Mouse (Mus musculus): ENCODE data around the gene Cfap70.
A peak's percentile ranks its signal among the peaks of the same experiment; 100 is the strongest.

Gene Cfap70

DNA sequence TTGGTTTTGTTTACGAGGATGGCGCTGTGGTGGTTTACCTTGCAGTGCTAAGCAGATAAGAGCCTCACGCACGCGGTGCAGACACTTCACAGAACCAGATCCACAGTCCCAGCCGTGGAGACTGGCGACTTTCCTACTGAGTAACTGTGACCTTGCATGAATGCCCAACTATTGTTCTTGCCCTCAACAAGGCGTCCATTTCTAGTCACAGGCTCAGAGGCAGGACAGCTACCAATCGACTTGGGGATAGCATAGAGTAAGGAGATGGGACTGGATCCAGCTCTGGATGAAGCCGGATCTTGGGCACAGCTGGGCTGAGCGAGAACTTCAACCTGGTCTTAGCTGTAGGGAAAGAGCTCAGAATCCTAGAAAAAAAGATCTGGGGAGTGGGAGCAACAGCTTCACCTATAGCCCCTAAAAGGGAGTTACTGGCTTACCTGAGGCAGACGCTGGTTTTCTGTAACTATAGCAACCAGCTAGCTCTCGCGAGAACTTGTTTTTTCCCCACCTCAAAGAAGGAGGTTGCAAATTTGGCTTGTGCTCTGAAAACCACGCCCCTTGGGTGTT, at the start of gene Cfap70:
TSS of gene Cfap70 (minus strand) at position 462 of the 567 bp plus-strand sequence.
- DNase-seq (ENCODE audit: low spot score in 2 of 2) = peak; percentile 44 to 50

- no peak for DNase-seq (ENCODE audit: low spot score in 2 of 2)
These were observed 48.0 kb upstream of the Cfap70 start for GRCm38 (mm10) chr14:20499982-20500381.

DNA sequence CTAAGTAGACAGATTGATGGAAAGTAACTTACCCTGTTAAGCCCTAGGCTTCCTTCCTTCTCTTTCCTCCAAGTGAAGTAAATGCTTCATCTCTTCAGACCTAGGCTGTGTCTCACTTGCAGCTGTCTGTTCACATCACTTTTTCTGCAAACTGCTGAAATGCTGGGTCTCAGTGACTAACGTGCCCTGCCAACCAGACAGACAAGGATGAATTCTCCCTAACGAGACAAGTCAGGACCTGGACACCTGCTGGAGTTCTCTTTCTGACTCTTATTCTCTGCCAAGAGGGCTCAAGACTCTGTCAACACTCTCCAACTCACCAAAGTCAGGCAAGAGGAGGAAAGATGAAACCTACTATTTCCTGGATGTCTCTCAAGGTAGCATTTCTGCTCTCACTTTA, 44.6 kb upstream of the Cfap70 start, which contains the start of gene Mss51:
TSS of gene Mss51 (minus strand) at position 299 of the 400 bp plus-strand sequence.
- no peak for DNase-seq (ENCODE audit: low spot score in 2 of 2)

DNA sequence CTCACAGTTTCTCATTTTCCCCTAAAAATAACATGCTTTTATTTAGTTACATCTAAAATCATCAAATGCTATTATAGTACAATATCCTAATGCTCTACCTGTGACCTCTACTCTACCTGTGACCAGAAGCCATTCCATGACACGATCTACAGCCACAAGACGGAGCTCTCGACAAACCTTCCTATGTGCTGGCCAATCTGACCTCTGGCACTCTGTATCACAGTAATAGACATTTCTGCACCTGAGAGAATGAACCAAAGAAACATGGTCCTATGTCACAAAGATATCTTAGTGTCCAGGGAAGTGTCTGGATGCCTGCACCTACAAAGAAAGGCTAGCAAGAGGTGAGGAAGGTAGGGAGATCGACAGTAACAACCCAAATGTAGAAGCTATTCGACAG, 34.0 kb upstream of the Cfap70 start:
- no peak for DNase-seq (ENCODE audit: low spot score in 2 of 2)

- DNase-seq (ENCODE audit: low spot score in 2 of 2) = no peak
These were observed 30.2 kb upstream of the Cfap70 start for GRCm38 (mm10) chr14:20482051-20482751.

- DNase-seq (ENCODE audit: low spot score in 2 of 2) = no peak
These were observed 29.2 kb upstream of the Cfap70 start for GRCm38 (mm10) chr14:20481211-20481610.

- no peak for DNase-seq (ENCODE audit: low spot score in 2 of 2)
These were observed 28.2 kb upstream of the Cfap70 start for GRCm38 (mm10) chr14:20480195-20480579.

GRCm38 (mm10) chr14:20479291-20480194, 27.5 kb upstream of the Cfap70 start, which contains the start of gene Anxa7:
TSS of gene Anxa7 (minus strand) at chr14:20480133.
- DNase-seq (ENCODE audit: low spot score in 2 of 2) = peak; percentile 84 to 90

- peak in 1 of 2 experiments; percentile 56 for DNase-seq (ENCODE audit: low spot score in 2 of 2)
These were observed 26.8 kb upstream of the Cfap70 start for GRCm38 (mm10) chr14:20478801-20479200.

DNA sequence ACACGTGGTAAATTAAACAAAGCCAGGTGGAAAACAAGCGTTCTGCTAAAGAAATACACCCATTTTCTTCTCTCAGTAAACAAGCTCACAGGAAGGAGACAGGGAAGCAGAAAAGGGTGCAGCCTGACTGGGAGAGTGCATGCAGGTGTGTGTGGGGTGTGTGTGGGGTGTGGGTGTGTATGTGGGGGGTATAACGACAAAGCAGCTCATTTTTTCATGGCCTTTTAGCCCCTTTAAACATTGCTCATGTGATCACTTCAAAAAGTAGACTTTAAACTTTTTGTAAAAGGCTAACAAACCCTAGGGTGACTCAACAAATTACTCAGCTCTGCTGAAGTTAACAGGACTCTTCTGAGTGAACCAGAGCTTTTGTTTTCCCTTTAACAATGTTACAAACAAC, 26.4 kb upstream of the Cfap70 start:
- no peak for DNase-seq (ENCODE audit: low spot score in 2 of 2)

DNA sequence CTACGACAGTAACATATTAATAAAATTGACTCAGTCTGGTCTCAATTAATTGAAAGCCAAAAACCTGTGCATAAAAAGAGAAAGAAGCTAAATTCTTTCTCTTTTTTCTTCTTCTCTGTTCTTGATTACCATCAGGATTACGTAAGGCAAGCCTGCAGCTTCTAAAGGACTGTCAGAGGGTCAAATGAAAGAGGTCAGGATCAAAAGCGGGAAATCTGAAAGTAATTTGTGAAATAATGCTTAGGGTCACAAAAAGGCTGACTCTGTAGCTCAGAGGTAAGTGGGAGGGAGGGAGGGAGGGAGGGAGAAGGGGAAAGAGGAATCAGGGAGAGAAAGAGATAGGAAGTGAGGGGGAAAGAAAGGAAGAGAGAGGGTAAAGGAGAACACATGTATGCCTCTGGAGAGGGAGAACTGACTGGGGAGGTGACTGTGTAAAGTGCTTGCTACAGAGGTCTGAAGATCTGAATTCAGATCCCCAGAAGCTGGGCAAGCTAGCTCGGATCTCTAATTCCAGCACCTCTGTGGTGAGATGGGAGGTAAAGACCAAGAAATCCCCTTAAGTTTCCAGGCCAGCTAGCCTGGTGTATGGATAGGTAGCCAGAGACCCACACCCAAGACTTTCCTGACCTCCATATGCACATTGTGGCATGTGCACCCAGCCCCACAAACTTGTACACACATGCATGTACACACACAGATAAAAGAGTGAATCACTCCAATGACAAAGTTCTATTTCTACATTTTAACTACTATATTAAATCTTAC, 25.4 kb upstream of the Cfap70 start:
- DNase-seq (ENCODE audit: low spot score in 2 of 2) = no peak

- DNase-seq (ENCODE audit: low spot score in 2 of 2) = no peak
These were observed 8.2 kb upstream of the Cfap70 start for GRCm38 (mm10) chr14:20460216-20460615.

- DNase-seq (ENCODE audit: low spot score in 2 of 2) = no peak
These were observed 6.4 kb upstream of the Cfap70 start for GRCm38 (mm10) chr14:20458378-20458777.

GRCm38 (mm10) chr14:20452929-20453328, 903 bp upstream of the Cfap70 start:
- DNase-seq (ENCODE audit: low spot score in 2 of 2) = no peak

GRCm38 (mm10) chr14:20451302-20451701, 724 bp downstream of the Cfap70 start:
- no peak for DNase-seq (ENCODE audit: low spot score in 2 of 2)

- no peak for DNase-seq (ENCODE audit: low spot score in 2 of 2)
These were observed 4.8 kb downstream of the Cfap70 start for GRCm38 (mm10) chr14:20447209-20447608.

- no peak for DNase-seq (ENCODE audit: low spot score in 2 of 2)
These were observed 9.8 kb downstream of the Cfap70 start for GRCm38 (mm10) chr14:20442252-20442651.

- DNase-seq (ENCODE audit: low spot score in 2 of 2) = no peak
These were observed 15.1 kb downstream of the Cfap70 start for GRCm38 (mm10) chr14:20436976-20437375.

- DNase-seq (ENCODE audit: low spot score in 2 of 2) = no peak
These were observed 19.6 kb downstream of the Cfap70 start for GRCm38 (mm10) chr14:20432420-20432819.

- no peak for DNase-seq (ENCODE audit: low spot score in 2 of 2)
These were observed 20.3 kb downstream of the Cfap70 start for GRCm38 (mm10) chr14:20431726-20432125.

DNA sequence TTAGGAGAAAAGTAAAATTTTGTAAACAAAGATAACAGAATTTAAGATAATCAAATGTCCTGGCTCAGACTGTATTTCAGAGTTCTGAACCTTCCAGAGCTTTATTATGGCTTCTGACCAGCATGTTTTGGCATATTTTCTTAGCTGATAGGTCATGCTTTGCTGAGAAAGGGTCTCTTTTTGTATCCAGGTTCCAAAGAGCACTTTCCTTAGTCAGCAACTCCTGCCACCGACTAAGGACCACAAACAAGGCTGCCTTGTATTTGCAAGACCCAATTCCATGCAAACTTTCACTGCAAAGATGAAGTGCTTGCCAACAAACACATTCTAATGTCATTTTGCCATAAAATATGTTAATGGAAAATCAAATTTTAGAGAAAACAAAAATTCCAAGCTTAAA, 22.2 kb downstream of the Cfap70 start:
- no peak for DNase-seq (ENCODE audit: low spot score in 2 of 2)

DNA sequence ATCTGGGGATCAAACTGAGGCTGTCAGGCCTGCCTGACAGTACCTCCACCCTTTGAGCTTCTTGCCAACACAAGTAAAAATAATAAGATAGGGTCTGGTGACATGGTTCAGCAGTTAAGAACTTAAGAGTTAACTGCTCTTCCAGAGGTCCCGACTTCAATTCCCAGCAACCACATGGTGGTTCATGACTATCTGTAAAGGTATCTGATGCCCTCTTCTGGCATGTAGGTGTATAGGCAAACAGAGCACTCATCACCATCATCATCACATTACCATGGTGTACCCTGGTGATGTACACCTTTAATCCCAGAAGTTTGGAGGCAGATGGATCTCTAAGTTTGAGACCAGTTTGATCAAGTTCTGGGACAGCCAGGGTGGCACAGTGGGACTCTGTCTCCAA, 23.4 kb downstream of the Cfap70 start:
- DNase-seq (ENCODE audit: low spot score in 2 of 2) = no peak

Data from urinary bladder, adult 18-20 months (tissue).